Mouse (Mus musculus) ES-E14 (cell line): ENCODE measurements at regions not wholly inside any gene's neighbourhood (a gene's known extent, or its start where the extent isn't known, plus 50 kb on each side); places are given as distances from the start of the nearest gene placed in this dataset.

Experiments used
- CHD2 ChIP-seq: IDR thresholded peaks from 2 replicates; pipeline ENCODE4 v1.6.1; 2014; ENCODE audit warnings: mild to moderate bottlenecking, low read depth, low read length, inconsistent platforms
- ZNF384 ChIP-seq: IDR thresholded peaks from 2 replicates; pipeline ENCODE4 v1.6.1; 2012; ENCODE audit warnings: low read depth, low read length, inconsistent platforms

GRCm38 (mm10) chr4:52176240-52176639 is 262.8 kb upstream of the Smc2 start:
- TF ChIP-seq ZNF384 (no peak), CHD2 (no peak)
